Mouse (Mus musculus) layer of hippocampus, postnatal 25 days (tissue): ENCODE results near the gene 2610001J05Rik. TPM values are rescaled to one million over a fixed set of nuclear protein-coding genes. Genes with fewer than 3 reads are reported as not detected.
"Not testable (repeated sequence)": the region's sequence is repeated elsewhere in the genome, so short reads cannot be mapped to it uniquely, and the experiment has no call there.

Experiments used
- DNase-seq, 2 experiments: peaks; one replicate each; pipeline ENCODE4 v3.0.0; 2022; ENCODE audit warnings: mixed read lengths in 2 of 2, low spot score in 1 of 2; ENCODE audit errors: extremely low spot score in 1 of 2
- total RNA-seq, 2 experiments: library from RNA; stranded (reverse); gene quantifications; 2 replicates each; pipeline ENCODE4 v1.2.3; 2021

2610001J05Rik gene
- 10 to 100 TPM; 32.0 to 39.7 TPM for total RNA-seq

DNA sequence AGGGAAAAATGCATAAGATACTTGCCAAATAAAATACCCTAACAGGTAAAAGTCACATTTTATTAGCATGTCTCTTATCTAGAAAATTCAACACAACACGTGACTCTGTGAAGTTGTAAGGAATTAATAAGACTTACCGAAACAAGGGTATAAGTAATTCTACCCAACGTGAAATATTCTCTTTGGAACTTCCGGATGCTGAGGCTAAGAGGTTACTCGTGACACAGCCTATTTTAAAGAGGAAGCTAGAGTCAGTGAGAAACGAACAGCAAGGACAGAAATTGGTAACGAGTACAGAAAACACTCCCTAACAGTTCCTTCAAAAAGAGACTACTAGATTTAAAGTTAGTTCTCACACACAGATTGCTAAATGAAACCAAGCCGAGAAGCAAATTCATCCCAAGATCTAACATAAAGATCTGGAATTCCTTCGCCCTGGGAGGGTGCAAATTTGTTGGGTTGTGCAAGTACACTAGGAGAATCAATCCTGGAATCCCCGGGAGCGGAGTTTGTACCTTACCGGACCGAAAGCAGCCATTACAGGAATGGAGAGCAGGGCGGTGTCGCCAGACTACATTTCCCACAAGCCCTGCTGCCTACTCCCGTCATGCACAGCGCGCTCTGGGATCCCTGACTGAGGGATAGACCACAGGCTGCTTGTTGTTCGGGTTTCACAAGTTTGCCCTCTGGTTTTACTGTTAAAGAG lies at the start of gene 2610001J05Rik:
Gene 2610001J05Rik (minus strand): TSS at position 600 of the 706 bp plus-strand sequence.
- DNase-seq, result peak; percentile 75 to 78

DNA sequence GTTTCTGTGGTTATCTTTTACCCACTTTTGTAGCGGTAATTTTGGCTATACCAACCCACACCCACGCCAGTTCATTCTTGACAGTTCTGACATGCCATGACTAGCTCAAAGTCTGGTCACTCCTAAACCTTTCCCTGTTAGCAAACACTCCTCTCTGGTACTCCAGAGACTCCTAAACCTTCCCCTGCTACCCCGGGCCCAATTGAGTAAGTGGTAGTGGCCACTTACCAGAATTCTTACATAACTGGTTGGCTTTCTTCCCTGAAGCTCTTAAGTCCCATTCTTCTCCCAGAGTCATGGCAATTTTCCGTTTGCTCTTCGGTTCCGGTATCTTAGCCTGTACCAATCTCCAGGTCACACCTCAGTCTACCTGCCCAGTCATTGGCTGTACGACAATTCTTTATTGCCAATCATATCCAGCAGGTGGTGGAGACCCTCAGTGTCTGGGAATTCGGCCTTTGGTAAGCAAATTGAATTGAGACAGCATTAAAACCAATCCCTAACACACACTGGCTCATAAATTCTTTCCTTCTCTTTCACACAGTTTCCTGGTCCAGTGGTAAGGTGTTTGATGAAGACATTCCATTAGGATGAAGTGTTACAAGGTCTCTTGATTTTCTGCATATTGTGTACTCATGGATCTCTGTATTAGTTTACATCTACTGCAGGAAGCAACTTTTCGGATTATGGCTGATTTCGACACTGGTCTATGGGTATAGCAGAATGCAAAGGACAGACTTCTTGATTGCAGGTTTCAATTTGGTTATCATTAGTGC lies 38.6 kb upstream of the 2610001J05Rik start:
- DNase-seq, result no peak

DNA sequence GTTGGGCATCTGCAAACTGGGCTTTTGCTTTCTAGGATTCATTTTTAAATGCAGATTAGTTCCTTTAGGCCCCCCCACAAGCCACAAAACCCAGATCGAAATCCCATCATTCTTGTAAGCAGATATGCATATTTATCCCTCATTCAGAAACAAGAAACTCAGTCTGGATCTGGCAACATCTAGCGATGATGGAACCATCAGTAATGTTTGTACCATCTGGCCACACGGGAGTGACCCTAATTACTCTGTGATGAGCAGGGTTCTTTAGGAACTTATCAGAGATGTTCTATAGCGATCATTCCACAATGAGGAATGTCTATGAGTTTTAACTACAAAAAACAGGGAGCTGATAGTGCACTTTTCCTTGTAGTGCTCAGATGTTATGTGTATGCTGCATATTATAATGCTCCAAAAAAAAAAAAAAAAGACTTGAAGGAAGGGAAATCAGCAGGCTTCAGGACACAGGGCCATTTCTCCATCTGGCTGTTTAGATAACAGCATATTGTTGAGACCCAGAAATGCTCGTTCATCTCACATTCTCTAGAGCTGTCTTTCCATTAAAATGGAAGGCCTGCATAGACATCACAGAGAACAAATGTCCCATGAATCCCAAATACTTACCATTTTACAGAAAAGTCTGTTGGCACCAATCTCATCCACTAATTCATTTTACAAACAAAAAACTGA lies 31.8 kb upstream of the 2610001J05Rik start:
- no peak for DNase-seq

DNA sequence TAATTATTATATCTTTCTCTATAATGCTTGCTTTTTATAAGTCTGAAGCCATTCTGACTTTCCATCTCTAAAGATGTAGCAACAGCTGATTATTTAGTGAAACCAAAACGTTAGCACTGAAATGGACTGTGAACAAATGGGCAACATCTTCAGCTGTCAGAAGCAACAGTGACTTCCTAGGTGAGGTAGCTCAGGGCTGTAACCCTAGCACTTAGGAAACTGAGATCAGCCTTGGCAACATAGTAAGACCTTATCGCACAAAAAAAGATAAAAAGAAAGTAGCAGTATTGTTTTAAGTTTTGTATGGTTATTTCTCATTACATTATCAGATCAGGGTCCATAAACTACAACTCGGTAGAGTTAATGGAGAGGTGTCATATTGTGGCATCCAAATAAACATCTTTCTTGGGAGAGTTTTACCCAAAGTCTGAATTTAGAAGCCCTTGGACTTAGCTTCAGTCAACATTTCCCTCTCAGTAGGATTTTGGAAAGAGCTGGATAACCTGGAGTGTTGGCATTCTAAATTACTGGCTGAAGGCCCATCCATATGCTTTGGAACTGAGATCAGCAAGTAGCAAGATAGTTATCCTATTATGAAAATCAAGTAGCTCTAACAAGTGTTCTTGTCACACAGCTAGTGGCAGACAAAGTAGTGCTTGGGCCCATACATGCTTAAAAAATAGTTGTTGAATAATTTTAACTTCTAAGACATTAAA lies 13.7 kb upstream of the 2610001J05Rik start:
- DNase-seq, result no peak

DNA sequence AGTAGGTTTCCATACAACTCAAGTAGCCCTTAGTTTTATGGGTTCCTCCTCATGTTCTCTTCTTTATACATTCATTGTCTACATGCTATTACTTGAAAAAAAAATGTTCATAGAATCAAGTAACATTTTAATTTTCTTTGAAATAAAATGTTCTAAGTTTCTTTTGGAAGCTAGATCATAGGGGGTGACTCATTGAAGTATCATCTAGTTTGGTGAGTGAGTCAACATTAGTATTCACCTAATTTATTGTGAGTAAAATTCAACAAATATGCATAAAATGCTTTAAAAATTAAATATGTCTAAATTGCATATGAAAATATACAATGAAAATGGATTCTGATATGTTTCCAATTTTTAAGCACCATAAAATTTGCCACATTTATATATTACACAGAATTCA lies 11.6 kb upstream of the 2610001J05Rik start:
- no peak for DNase-seq

DNA sequence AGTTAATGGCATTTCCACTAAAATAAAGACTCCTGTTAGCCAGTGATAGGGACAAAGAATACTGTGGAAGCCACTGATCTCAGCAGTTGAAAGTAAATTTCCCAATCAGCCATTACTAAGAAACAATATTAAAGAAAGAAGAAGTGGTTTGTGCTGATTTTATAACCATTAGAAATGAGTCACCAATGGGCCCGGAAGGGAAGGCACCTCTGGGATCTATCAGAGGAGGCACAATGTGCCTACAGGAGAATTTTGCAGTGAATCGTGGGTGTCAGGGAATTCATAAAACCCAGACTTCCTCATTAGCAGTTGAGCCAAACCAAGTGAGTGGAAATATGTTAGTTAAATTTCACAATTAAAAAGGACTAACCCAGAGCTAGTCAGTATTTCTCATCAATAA lies 2.6 kb upstream of the 2610001J05Rik start:
- no peak for DNase-seq

DNA sequence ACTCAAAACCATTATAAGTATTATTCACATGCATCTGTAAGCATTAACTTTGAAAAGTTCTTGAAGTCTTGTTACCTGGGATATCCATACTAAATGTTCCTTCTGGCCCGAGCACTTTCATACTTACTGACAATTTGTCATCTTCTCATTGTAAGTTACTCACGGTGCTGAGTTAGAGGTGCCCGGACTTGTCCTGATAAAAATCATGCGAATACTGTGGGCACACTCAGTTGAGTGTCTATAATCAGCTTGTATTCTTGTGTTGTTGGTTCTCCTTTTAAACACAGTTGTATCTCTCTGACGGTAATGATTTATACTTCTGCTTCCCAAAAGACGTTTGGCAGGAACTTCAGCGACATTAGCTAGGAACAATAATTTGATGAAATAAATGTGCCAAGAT lies 758 bp upstream of the 2610001J05Rik start:
- DNase-seq, result no peak

DNA sequence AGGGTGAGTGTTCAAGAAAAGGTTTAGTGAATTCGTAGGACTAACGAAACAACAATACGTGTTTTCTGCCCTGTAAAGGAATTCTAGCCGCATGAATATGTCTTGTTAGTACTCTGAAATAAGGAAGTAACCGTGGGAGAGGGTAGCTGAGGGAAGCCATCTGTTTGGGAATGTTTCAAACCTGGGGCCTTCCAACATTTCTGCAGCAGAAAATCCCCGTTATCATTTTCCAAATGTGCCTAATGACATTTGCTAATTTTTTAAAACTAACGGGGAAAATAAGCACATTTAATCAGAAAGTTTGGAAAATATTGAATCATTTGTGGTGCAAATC lies 274 bp upstream of the 2610001J05Rik start:
- no peak for DNase-seq

DNA sequence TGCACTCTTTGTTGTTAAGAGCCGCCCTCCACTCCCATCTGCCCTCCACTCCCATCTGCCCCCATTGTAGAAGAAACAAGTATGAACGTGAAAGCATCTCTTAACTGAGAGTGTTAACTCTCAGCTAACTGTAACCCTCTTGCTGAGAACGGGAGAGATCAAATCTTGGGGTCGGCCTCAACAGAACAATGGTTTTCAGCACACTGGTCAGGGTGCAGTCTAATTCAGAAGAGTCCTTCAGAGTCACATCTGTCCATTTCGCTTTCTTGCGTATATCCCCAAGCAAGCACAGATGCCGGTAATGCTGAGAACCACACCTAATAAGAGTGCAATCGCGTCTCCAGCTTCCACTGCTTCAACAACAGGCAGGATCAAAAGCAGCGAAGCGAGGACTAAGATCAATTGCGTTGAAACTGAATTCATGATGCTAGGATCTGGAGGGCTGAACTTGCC lies 1.0 kb downstream of the 2610001J05Rik start:
- no peak for DNase-seq

DNA sequence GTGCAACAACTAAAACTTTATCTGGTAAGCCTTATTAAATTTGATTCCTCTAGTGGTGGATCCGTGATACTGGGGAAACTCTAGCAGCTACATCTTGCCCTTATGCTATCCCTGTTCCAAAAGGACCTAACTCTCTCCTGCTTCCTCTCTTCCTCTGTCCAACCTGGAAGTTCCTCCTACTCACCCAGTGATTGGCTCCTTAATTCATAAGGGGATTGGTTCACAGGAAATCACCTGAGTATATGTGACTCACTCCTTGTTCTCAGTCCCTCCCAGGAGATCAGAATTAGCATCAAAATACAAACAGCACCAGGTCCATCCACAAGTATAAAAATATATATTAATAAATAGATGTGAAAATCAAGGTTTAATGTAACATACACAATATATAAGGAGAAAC lies 10.7 kb downstream of the 2610001J05Rik start:
- DNase-seq, result no peak

DNA sequence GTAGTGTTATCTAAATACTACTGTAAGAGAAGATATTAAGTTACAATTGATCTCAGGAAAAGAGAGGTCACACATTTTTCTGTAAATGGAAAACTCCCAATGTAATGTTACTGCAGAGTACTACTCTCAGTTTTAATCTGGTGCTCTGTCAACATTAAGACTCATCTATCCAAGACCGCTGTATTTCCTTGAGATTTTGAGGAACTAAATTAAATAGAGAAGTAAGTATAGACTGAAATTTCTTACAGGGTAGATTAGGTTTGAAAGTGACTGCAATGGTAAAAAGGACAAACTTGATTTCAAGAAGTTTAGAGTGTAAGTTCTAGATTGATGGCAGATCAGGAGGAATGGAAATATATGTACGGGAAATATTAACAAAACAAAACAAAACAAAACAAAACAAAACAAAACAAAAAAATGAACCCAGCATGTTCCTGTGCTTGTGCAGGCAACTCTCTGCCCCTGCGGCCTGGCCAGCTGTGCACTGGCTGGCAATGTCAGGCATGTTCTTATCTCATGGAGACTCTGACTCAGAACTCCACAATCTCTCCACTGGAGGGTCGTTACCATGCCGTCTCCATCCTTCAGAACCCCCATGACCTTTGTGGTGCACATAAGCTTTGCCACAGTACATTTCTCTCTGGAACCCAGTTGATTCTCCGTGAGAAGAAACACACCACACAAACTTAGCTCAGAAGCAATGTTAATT lies 11.3 kb downstream of the 2610001J05Rik start:
- DNase-seq, result no peak

DNA sequence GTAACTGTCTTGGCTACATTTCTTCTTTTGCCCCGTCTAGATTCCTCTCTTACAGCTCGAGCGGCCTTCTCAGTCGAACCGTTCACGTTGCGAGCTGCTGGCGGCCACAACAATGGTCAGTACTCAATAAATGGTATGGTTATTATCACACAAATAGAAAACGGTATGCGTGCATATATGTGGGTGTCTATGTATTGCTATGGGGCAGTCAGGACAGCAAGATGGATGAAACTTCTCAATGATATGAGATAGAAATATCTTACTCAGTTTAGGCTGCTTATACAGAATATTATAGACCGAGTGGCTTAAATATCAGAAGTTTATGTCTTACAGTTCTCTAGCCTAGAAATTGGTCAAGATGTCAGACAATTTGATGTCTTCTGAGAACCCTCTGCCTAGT lies 17.1 kb downstream of the 2610001J05Rik start:
- DNase-seq, result no peak

DNA sequence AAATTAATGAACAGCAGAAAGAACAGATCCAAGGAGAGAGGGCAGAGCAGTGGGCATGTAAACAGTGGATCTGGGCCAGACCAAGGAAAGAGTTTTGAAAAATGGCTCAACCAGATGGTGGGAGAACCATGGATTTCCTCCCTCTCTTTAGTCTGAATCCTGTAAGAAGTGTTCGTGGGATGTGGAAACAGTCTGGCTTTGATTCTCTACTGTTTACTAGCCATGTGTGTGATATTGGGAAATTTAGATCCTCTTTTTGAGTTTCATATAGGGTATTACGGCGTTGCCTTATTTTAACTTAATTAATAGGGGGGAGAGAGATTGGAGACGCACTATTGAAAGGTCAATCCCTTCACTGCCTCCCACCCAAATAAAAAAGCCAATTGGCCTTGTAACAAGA lies 18.1 kb downstream of the 2610001J05Rik start:
- no peak for DNase-seq

DNA sequence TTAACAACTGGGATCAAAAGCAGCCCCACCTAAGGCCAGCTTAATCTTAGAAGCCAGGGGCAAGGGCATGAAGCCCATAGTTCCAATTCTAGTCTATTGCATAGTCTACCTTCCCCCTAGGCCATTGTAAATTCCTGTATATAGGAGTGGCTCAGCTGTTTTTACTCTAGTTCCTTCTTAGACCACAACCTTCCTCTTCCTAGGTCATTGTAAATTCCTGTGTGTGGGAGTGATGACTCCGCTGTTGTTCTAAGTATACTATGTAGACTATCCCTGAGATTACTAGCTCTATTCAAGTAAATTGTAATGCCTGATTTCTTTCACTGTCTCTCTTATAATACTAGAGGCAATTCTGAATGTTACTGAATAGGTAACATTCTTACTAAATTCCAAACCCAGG lies 25.3 kb downstream of the 2610001J05Rik start:
- not testable (repeated sequence) for DNase-seq

DNA sequence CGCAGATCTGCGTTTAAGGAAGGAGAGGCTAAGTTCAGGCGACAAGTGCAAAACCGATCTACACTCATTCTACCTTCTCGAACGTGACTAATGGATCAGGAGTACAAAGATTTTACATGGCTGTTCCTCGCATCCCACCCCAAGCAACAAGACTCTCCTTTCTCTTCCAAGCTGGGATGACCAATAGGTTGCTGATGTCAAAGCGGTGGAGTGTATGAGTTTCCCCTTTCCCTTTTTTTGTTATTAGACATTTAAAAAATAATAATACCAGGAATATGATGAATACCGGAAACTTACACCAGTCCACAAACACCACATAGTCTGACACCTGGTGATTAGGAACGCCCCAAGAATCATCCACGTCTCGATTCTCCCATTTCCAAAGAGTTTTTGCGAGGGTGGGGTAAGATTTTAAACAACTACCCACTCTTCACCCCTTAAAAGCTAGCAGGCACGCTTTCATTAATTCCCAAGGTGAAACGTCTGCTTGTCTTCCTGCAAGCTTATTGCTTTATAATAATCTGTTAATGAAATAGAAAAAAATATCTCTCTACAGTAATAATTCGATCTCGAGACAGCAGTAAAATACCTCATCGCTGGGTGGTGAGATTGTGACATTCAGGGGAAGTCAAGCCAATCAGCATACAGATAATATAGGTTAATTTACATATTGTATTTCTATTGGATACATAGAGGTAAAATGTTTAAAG lies 31.8 kb downstream of the 2610001J05Rik start, which contains the start of gene Gpr85:
Gene Gpr85 (minus strand): TSS at position 598 of the 710 bp plus-strand sequence.
- DNase-seq, result peak; percentile 16 to 22

DNA sequence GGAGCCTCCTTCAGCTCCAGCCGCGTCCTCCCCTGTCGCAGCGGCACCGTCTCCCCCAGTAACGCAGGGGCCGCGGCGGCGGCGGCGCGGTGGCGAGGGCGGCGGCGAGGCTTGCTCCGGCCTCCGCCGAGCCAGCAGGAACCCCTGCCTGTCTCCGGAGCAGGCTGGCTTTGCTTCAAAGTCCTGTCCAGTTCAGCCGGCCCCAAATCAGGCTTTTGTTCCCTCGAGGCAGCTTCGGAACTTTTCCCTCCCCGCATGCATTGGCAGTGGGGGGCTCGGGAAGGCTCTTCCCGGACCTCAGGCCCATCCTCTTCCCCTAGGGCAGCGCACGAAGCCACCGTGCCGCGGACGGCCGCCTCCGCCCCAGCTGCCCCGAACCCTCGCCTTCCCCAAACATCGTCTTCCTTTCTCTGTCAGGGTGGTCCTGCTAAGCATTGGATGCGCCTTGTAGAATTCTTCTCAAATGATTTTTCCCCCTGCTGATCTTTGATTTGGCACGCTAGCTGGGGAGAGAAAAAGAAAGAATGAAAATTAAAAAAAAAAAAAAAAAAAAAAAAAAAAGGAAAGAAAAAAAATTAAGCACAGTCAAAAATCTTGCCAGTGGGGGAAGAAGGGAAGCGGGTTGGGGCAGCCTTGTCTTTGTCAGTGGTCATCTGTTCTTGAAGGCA lies 32.5 kb downstream of the 2610001J05Rik start:
- peak; percentile 68 to 77 for DNase-seq

DNA sequence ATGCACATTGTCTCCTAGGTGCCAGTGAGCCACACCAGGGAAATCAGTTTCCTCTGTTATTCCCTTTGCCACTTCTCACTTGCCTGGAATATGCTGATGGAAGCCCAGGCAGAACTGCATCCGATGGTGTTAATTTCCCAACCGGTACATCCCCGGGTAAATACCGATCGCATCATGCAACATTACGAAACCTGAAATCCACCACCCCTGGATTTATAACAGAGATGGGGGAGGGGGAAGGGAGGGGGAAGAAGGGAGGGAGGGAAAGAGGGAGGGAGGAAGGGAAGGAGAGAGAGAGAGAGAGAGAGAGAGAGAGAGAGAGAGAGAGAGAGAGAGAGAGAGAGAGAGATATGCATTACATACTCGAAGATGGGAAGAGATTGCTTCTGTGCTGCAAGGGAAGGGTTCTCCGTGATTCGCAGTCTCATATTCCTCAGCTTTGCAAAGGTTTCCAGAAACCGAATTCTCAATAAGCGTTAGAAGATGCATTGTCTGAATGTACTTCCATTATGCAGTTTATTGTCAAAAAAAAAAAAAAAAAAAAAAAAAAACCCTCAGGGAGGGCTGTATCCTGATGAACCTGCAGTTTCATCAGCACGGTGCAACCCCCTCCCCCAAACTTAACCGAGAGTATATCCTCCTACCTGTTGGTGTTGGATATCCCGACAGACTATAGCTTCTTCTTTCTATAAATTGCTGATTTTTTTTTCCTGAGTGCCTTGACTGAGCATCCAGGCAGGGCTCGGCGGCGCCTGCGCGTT lies 33.2 kb downstream of the 2610001J05Rik start:
- DNase-seq, result peak; percentile 35

DNA sequence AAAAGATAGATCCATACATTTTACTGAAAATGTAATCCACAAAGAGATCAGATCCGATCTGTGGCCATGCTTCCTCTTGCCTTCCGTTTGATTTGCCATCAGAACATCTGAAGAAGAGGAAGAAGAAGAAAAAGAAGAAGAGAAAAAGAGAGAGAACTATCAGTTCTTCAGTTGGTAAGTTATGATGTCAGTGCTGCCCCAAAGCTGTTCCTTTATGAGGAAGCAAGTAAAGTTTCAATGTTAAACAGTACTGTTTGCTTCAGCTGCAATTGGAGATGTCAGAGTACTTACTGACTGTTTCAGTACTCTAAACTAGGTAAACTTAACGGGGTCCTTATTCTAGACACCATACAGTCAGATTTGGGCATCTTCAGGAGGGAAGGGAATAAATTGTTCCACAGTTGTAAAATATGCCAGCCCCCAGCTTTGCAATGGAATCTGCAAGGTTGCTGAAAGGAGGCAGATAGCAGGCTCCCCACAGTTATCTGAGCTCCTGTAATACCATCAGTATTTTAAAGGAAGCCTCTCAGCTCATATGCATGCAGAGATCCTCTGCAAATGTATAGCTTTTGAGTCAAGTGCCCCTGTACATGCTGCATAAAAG lies 34.2 kb downstream of the 2610001J05Rik start:
- DNase-seq, result peak in 1 of 2 experiments; percentile 13
